Mouse (Mus musculus) heart, embryonic 11.5 days (tissue): ENCODE measurements around the gene Grwd1. TPM values are rescaled to one million over a fixed set of nuclear protein-coding genes. Genes with fewer than 3 reads are reported as not detected.

ENCODE experiments used
- ATAC-seq: fragments of 200-750 bp; cut with Nextera tagmentation; replicated peaks from 2 replicates; pipeline ENCODE4 v1.8.0; 2017; ENCODE audit warnings: moderate library complexity; ENCODE audit not compliant: insufficient number of reproducible peaks, low FRiP score, low TSS enrichment
- H3K27ac ChIP-seq: fragments of 300-500 bp; sonication (generic); 2 replicates; pipeline ENCODE4 v1.5.1; 2014; ENCODE audit warnings: mild to moderate bottlenecking, low read depth, low read length
- H3K27me3 ChIP-seq: fragments of 300-500 bp; sonication (generic); 2 replicates; pipeline ENCODE4 v1.6.1; 2014; ENCODE audit warnings: mild to moderate bottlenecking, low read length, mixed read lengths; ENCODE audit not compliant: control insufficient read depth, insufficient read depth
- H3K36me3 ChIP-seq: fragments of 300-500 bp; sonication (generic); 2 replicates; pipeline ENCODE4 v1.6.1; 2014; ENCODE audit warnings: mild to moderate bottlenecking, low read length, moderate library complexity, mixed read lengths; ENCODE audit not compliant: control insufficient read depth, insufficient read depth
- H3K4me1 ChIP-seq: fragments of 300-500 bp; sonication (generic); 2 replicates; pipeline ENCODE4 v1.6.1; 2014; ENCODE audit warnings: low read length; ENCODE audit not compliant: control insufficient read depth, insufficient read depth
- H3K4me2 ChIP-seq: fragments of 300-500 bp; sonication (generic); 2 replicates; pipeline ENCODE4 v1.6.1; 2014; ENCODE audit warnings: mild to moderate bottlenecking, moderate library complexity
- H3K4me3 ChIP-seq: fragments of 300-500 bp; sonication (generic); 2 replicates; pipeline ENCODE4 v1.5.1; 2014; ENCODE audit warnings: low read depth, low read length
- H3K9ac ChIP-seq: fragments of 300-500 bp; sonication (generic); 2 replicates; pipeline ENCODE4 v1.6.1; 2014; ENCODE audit warnings: mild to moderate bottlenecking, low read depth, low read length, moderate library complexity
- H3K9me3 ChIP-seq: fragments of 300-500 bp; sonication (generic); replicated peaks from 2 replicates; pipeline ENCODE4 v1.6.1; 2016; ENCODE audit warnings: low read length; ENCODE audit not compliant: control insufficient read depth
- WGBS: fragments of 180-500 bp; shearing (Covaris S2); extraction: QIAGEN DNeasy Blood & Tissue Kit; methylation state at CpG from one replicate; pipeline ENCODE4 v1.1.7; 2014; ENCODE audit not compliant: insufficient replicate concordance; 5-methylcytosine and 5-hydroxymethylcytosine counted together
- polyA plus RNA-seq: library from polyadenylated mRNA; unstranded; fragments of >200 nt; fragmentation: Nextera tagmentation; extraction: Ambion mirVana; gene quantifications from 2 replicates; pipeline ENCODE4 v1.2.1, GENCODE M21; 2014

Gene Grwd1
- polyA plus RNA-seq, 1 experiment from 2014 or later = 48.7 TPM

DNA sequence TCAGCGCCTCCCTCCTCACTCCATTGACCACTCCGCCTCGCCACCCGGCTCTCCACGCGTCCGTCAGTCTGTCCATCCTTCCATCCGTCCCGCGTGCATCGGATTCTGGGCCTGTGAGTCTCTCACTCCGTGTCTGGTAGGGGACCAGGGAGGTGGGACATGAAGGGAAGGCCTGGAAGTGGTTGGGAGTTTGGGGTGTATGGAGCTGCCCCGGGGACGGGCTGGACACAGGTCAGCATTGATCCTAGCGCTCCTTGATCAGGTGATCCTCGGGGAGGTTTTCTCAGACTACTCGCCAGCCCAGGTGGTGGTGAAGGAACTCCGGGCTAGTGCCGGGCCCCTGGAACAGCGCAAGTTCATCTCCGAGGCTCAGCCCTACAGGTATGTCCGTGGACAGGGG is 43.1 kb downstream of the Grwd1 start:
- Histone ChIP-seq H3K9ac (no peak overlapping the region), H3K4me3 (no peak overlapping the region), H3K27me3 (peaks cover 51% of the 10 kb centered on the region), H3K27ac (no peak overlapping the region), H3K9me3 (no peaks in the 10 kb centered on the region), H3K4me2 (no peak overlapping the region), H3K36me3 (no peaks in the 10 kb centered on the region), H3K4me1 (peaks cover 9% of the 10 kb centered on the region; the same call in 1 of the 2 replicates)
- WGBS = 72% methylated on average over 22 of the region's 22 CpGs
- ATAC-seq = no peak

DNA sequence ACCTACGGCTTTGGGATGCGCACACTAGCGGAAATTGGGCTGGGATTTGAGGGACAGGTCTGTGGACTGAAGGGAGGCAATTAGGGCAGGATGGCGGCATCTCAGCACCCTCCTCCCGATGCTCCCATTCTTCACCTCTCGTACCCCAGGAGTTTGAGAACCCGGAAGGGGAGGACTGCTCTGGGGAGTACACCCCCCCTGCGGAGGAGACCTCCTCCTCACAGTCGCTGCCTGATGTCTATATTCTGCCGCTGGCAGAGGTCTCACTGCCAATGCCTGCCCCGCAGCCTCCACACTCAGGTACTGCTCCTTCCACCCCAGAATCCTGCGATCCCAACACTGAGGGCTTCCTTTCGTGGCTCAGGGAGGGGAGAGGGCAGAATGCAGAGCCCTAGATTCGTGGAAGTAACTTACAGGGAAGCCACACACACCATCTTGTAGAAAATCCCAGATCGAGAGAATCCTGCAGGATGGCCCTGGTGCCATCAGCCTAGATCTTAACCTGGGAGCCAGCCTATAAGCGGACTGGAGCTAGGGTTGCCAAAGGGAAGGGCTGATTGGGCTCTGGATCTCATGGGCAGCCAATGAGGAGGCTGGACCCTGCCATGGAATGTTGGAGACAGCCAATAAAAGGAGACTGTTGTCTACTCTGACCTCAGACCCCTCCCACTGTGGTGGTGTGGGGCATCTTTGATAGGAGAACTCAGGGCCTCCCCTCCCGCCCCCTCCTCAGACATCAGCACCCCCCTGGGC is 43.9 kb downstream of the Grwd1 start:
- Histone ChIP-seq H3K36me3 (no peaks in the 10 kb centered on the region), H3K4me2 (peak overlapping the region; percentile 77), H3K4me1 (peaks cover 9% of the 10 kb centered on the region; the same call in 1 of the 2 replicates), H3K4me3 (peak overlapping the region; percentile 52), H3K27me3 (peaks cover 51% of the 10 kb centered on the region), H3K9me3 (no peaks in the 10 kb centered on the region), H3K9ac (no peak overlapping the region), H3K27ac (no peak overlapping the region)
- 6% methylated on average over 16 of the region's 17 CpGs for WGBS
- ATAC-seq = 0 out of 2 replicates have a peak, but pooled peaks have one; percentile 13

DNA sequence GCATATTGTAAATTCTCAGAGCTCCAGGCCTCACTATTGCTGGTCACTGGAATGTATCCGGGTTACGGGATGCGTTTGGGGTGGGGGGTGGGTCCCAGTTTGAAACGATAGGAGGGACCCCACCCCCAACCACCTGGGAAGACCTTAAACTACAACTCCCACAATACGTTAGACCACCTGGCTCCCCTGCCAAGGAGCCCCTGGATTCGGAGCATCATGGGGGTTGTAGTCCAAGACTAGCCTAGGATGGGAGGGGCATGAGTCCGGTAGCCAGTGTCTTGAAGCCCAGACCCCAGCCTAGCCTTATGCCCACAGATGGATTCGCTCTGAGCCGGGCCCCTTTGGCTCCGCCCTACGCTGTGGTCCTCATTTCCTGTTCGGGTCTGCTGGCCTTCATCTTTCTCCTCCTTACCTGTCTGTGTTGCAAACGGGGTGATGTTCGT is 44.6 kb downstream of the Grwd1 start:
- peaks cover 50% of the 10 kb centered on the region for H3K27me3 ChIP-seq
- H3K36me3 ChIP-seq = no peaks in the 10 kb centered on the region
- WGBS = 1% methylated on average over 14 of the region's 14 CpGs
- ATAC-seq = 0 out of 2 replicates have a peak, but pooled peaks have one; percentile 39
- no peaks in the 10 kb centered on the region for H3K9me3 ChIP-seq
- H3K4me1 ChIP-seq = peaks cover 9% of the 10 kb centered on the region; the same call in 1 of the 2 replicates
- H3K4me3 ChIP-seq = peak overlapping the region; percentile 52
- H3K27ac ChIP-seq = no peak overlapping the region
- no peak overlapping the region; the same call in 1 of the 2 replicates for H3K9ac ChIP-seq
- peak overlapping the region; percentile 77 for H3K4me2 ChIP-seq

DNA sequence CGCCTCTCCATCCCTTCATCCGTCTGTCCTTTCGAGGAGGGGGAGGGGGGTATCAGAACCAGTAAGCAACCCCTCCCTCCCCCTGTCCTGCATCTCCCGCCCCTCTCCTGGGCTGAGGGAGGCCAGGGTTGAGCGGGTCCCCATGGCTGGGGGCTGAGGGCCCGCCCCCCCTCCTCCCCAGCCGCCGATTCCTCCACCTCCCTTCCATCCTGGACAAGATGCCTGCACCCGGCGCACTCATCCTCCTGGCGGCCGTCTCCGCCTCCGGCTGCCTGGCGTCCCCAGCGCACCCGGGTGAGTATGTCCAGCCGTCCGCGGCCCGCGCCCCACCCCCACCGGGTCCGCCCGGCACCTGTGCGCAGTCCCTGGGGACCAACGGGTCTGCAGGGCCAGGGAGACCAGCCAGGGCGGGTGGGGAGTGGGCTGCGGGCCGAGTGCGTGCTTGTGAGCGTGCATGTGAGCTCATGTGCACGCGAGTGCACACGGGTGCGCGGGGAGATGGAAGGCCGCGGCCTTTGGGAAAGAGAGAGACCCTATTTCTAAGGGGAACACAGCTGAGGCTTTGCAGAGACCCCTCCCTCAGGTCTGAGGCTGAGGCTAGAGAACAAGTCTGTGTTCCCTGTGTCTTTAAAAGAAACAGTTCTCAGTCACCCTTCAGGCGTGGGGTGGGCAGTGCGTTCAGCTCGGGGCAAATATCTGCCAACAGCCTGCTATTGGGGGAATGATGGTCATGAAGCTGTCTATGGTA is 45.2 kb downstream of the Grwd1 start:
- WGBS = under 1% methylated on average over 38 of the region's 42 CpGs
- H3K9me3 ChIP-seq = no peaks in the 10 kb centered on the region
- peak overlapping the region; percentile 77 for H3K4me2 ChIP-seq
- H3K27me3 ChIP-seq = peaks cover 54% of the 10 kb centered on the region
- H3K27ac ChIP-seq = no peak overlapping the region
- H3K4me3 ChIP-seq = peak overlapping the region; percentile 52
- H3K9ac ChIP-seq = peak overlapping the region; percentile 56
- H3K36me3 ChIP-seq = no peaks in the 10 kb centered on the region
- ATAC-seq = peak; percentile 8; the same call in 1 of the 2 replicates
- peaks cover 9% of the 10 kb centered on the region; the same call in 1 of the 2 replicates for H3K4me1 ChIP-seq

DNA sequence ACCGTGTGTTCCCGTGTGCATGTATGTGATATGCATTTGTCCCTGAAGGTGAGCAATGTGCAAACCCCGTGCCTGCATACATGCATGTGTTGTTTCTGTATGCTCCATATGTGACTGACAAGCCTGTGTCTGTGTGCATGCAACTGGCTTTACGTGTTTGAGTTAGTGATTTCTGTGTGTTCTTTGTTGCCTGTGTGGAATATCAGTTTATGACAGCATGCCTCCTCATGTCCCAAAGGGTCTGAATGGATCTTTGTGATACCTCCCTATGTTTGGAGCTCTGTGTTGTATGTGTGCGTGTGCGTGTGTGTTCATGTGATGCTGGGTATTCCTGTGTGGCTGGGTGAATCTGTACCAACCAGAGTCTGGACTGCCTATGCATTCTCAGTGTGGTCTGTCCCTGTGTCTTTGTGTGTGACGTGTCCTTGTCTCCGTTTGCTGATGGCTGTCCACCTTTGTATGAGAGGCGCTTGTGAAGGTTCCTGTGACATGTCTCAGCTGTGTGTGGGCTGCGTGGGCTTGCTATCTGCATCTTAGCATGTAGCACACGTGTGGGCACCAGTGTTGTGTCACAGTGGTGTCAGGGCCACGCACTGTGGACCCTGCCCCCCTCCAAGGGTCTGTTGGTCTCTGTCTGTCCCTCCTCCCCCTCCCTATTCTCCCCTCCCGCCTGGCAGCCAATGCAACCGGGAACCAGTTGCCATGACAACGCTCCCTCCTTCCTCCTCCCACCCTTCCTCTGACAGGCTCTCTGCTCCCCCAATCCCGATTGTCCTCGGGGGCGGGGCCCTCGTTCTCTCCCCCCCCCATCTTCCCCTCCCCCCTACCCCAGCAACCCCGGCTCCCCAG is 46.0 kb downstream of the Grwd1 start, which contains the start of gene Sult2b1:
TSS of gene Sult2b1 (minus strand) at position 146 of the 849 bp plus-strand sequence.
- H3K27me3 ChIP-seq = peaks cover 57% of the 10 kb centered on the region
- peak within 1 kb of the TSS; percentile 77 for H3K4me2 ChIP-seq
- H3K9me3 ChIP-seq = no peaks in the 10 kb centered on the region
- peak; percentile 12; the same call in 1 of the 2 replicates for ATAC-seq
- H3K36me3 ChIP-seq = no peaks in the 10 kb centered on the region
- H3K4me1 ChIP-seq = peaks cover 9% of the 10 kb centered on the region; the same call in 1 of the 2 replicates
- WGBS = 22% methylated on average over 20 of the region's 20 CpGs
- H3K4me3 ChIP-seq = peak within 1 kb of the TSS; percentile 52
- H3K27ac ChIP-seq = no peak within 1 kb of the TSS
- peak within 1 kb of the TSS; percentile 72 for H3K9ac ChIP-seq

DNA sequence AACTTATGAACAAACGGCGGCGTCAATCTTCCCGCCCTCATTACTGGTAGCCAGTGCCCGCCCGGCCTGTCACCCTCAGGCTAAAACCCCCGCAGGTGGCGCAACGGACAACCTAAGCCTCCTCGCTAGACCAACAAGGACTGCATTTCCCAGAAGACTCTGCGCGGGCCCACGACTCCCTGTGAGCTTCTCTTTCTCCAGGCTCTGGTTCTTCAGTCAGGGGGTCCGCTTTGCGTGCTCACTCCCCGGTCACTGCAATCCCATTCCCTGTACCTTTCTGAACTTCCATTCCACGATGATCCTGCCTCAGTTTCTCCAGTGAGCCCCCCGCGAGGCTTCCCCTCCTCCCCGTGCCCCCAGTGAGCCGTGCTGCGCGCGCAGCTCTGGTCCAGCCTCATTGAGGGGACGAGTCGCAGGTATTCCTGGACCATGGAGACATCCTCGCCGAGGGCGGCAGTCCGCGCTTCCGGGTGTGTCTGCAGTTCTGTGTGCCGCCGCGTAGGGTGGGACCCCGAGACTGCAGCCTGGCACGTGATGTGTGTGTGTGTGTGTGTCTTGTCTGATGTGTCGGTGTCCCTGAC is 47.1 kb downstream of the Grwd1 start, which contains the start of gene Lmtk3:
TSS of gene Lmtk3 (plus strand) at position 228 of the 581 bp plus-strand sequence.
- Histone ChIP-seq H3K27me3 (peaks cover 67% of the 10 kb centered on the region), H3K27ac (no peak within 1 kb of the TSS), H3K4me2 (peak within 1 kb of the TSS; percentile 67), H3K4me1 (peaks cover 9% of the 10 kb centered on the region; the same call in 1 of the 2 replicates), H3K9me3 (no peaks in the 10 kb centered on the region), H3K36me3 (no peaks in the 10 kb centered on the region), H3K4me3 (peak within 1 kb of the TSS; percentile 45), H3K9ac (peak within 1 kb of the TSS; percentile 72)
- ATAC-seq = no peak; the same call in 1 of the 2 replicates
- under 1% methylated on average over 38 of the region's 38 CpGs for WGBS

DNA sequence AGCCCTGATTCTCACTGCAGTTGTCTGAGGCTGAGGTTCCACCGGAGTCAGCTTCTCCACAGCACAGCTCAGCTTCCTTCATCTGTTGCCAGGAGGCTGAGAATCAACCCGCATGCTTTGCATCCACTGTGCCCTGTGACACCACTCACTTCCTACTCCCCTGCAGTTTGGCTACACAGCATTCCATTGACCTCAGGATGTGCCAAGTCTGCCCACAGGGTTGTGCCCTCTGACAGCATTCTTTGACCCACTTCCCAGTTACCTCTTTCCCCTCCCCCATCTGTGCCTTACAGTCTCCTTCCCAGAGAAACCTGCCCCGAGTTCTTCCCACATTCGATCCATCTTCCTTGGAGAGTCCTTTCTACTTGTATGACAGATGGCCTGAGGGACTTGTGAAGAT is 48.5 kb downstream of the Grwd1 start:
- H3K9ac ChIP-seq = no peak overlapping the region
- no peaks in the 10 kb centered on the region for H3K9me3 ChIP-seq
- no peak for ATAC-seq
- no peak overlapping the region for H3K4me2 ChIP-seq
- peaks cover 9% of the 10 kb centered on the region; the same call in 1 of the 2 replicates for H3K4me1 ChIP-seq
- H3K27ac ChIP-seq = no peak overlapping the region
- H3K36me3 ChIP-seq = no peaks in the 10 kb centered on the region
- no peak overlapping the region for H3K4me3 ChIP-seq
- WGBS = 54% methylated on average over 4 of the region's 4 CpGs
- H3K27me3 ChIP-seq = peaks cover 62% of the 10 kb centered on the region
